Mouse (Mus musculus): ENCODE results near the gene Tor4a.

DNA sequence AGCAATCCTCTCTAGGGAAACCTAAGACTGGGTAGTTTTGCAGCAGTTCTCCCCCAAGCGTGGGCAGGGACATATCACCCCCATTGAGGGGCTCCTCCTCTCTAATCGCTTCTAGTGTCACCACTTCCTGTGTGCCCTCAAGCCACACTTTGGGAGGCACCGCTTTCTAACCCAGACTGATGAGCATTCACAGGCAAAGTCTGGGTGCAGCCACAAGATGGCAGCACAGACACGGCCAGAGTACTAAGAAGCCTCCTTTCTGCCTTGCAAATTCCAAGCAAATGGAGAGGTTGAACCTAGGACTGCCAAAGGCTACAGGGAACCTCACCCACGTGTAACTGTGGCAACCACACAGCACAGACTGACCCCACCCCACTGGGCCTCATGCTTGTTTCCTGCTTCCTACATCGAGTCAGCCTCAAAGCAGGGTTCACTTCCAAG, 3.3 kb downstream of the Tor4a start:
- TF ChIP-seq CTCF (IDR thresholded peaks at IDR 0.05) (peak; percentile 99), EP300 (IDR thresholded peaks at IDR 0.05) (peak; percentile 22; the same call in 1 of the 2 replicates)
